9 mouse cellular contexts compared by ENCODE assay signal in genomic region chr7:80992063-80992462, GRCm38 (mm10). TPM values are rescaled to one million over a fixed set of nuclear protein-coding genes. Genes with fewer than 3 reads are reported as not detected.
A peak's percentile ranks its signal among the peaks of the same experiment; 100 is the strongest.
DNase-seq lines count a peak whose midpoint lies in the region; ATAC-seq and TF ChIP-seq lines count a peak whose summit lies in the region.
"Had no signal": no experiment of that assay in that cellular context is flagged by ENCODE, and none has a peak within 500 bp of the region (broad histone marks: within the 10 kb centered on the region; RNA-seq: fewer than 3 reads in every experiment).

No protein-coding gene starts in this region.

- peaks cover 0 to 48% of the 10 kb centered on the region in 2 experiments; a peak in 2 of 4 replicates for H3K36me3 ChIP-seq in MEL (ENCODE audit: control insufficient read depth in 1 of 2, insufficient read depth in 2 of 2, low read length in 2 of 2)
- H3K36me3 ChIP-seq in hindbrain, embryonic 11.5 days (ENCODE audit: control insufficient read depth, insufficient read depth, low read length), result no peaks in the 10 kb centered on the region
- H3K36me3 ChIP-seq in midbrain, embryonic 11.5 days (ENCODE audit: control insufficient read depth, insufficient read depth, low read length), result no peaks in the 10 kb centered on the region

- H3K27ac ChIP-seq in gastrocnemius, adult 2 months, result peak overlapping the region; percentile 97
- H3K27ac ChIP-seq in MEL (ENCODE audit: control insufficient read depth, low read depth, low read length), result no peak overlapping the region
- H3K27ac ChIP-seq in hindbrain, embryonic 11.5 days (ENCODE audit: low read depth, low read length), result no peak overlapping the region
- no peak overlapping the region for H3K27ac ChIP-seq in midbrain, embryonic 11.5 days (ENCODE audit: low read depth, low read length)

- no peak for TF ChIP-seq RAD21 in MEL (IDR thresholded peaks at IDR 0.05; ENCODE audit: low read depth, low read length)

- 82% methylated on average over 6 of the region's 6 CpGs for WGBS in hindbrain, embryonic 11.5 days
- WGBS in midbrain, embryonic 11.5 days, result 83% methylated on average over 6 of the region's 6 CpGs

- ATAC-seq in hindbrain, embryonic 11.5 days (ENCODE audit: low FRiP score), result no peak
- no peak for ATAC-seq in midbrain, embryonic 11.5 days (ENCODE audit: low FRiP score)

- TF ChIP-seq POLR2A in MEL (IDR thresholded peaks at IDR 0.05; ENCODE audit: control insufficient read depth in 1 of 2, insufficient read depth in 1 of 2, low read depth in 1 of 2, low read length in 2 of 2, poor library complexity in 1 of 2), result no peak

- peak overlapping the region; percentile 97 for H3K4me3 ChIP-seq in gastrocnemius, adult 2 months
- H3K4me3 ChIP-seq in MEL (ENCODE audit: control insufficient read depth in 1 of 2, insufficient read depth in 1 of 2, low read depth in 2 of 2, low read length in 2 of 2), result peak overlapping the region; percentile 76 to 97
- H3K4me3 ChIP-seq in hindbrain, embryonic 11.5 days (ENCODE audit: low read depth, low read length), result peak overlapping the region; percentile 83; the same call in 1 of the 2 replicates
- peak overlapping the region; percentile 88 for H3K4me3 ChIP-seq in midbrain, embryonic 11.5 days (ENCODE audit: low read depth, low read length)

- intact Hi-C loops in gastrocnemius, adult 2 months (cut with DNase I), result loop anchor here (2.0 to 5.0 kb wide), 2 partner anchors 65 to 91 kb away; partner anchors contain the start of genes Alpk3 and Wdr73
- intact Hi-C loops in gastrocnemius, postnatal 14 days (cut with DNase I; ENCODE audit: low total_unique reads), result no loop called here

- H3K4me2 ChIP-seq in hindbrain, embryonic 11.5 days (replicated peaks; ENCODE audit: low read depth, low read length), result peak overlapping the region; percentile 91
- peak overlapping the region; percentile 83 for H3K4me2 ChIP-seq in midbrain, embryonic 11.5 days

- H3K4me1 ChIP-seq in MEL (ENCODE audit: control insufficient read depth in 1 of 2, insufficient read depth in 2 of 2, low read length in 2 of 2), result peaks cover 25 to 34% of the 10 kb centered on the region in 2 experiments
- H3K4me1 ChIP-seq in hindbrain, embryonic 11.5 days (replicated peaks; ENCODE audit: control insufficient read depth, insufficient read depth, low read length), result peaks cover 2% of the 10 kb centered on the region
- peaks cover 12% of the 10 kb centered on the region for H3K4me1 ChIP-seq in midbrain, embryonic 11.5 days (ENCODE audit: control insufficient read depth, insufficient read depth, low read length)

- TF ChIP-seq EP300 in MEL (IDR thresholded peaks at IDR 0.05; ENCODE audit: low read depth in 1 of 2, low read length in 2 of 2), result no peak

- H3K79me2 ChIP-seq in MEL (ENCODE audit: control insufficient read depth, insufficient read depth, low read length, poor library complexity), result peaks cover 41% of the 10 kb centered on the region

- no peaks in the 10 kb centered on the region for H3K9me3 ChIP-seq in MEL (replicated peaks; ENCODE audit: insufficient read depth, low read length)
- H3K9me3 ChIP-seq in hindbrain, embryonic 11.5 days (ENCODE audit: control insufficient read depth, low read length), result no peaks in the 10 kb centered on the region
- H3K9me3 ChIP-seq in midbrain, embryonic 11.5 days (ENCODE audit: control insufficient read depth, low read length), result no peaks in the 10 kb centered on the region

- no peak for DNase-seq in gastrocnemius, adult 2 months
- DNase-seq in gastrocnemius, postnatal 14 days, result no peak
- peak; percentile 24 for DNase-seq in MEL (ENCODE audit: low read depth, low spot score)
- no peak for DNase-seq in hindbrain, embryonic 11.5 days (ENCODE audit: low spot score)
- no peak for DNase-seq in midbrain, embryonic 11.5 days (ENCODE audit: low spot score, missing footprints)
- no peak for DNase-seq in adrenal gland, postnatal 14 days
- no peak for DNase-seq in cerebellum, postnatal 25 days
- no peak for DNase-seq in ovary, adult 18-20 months (ENCODE audit: low spot score)
- DNase-seq: lung, adult 2 months had no signal

- H3K9ac ChIP-seq in MEL (ENCODE audit: control insufficient read depth, low read depth, low read length, poor library complexity, severe bottlenecking), result peak overlapping the region; percentile 98
- no peak overlapping the region for H3K9ac ChIP-seq in hindbrain, embryonic 11.5 days (ENCODE audit: low read depth, low read length)
- peak overlapping the region; percentile 80 for H3K9ac ChIP-seq in midbrain, embryonic 11.5 days (ENCODE audit: low read length)

- TF ChIP-seq CTCF in gastrocnemius, adult 2 months (IDR thresholded peaks at IDR 0.05), result no peak
- TF ChIP-seq CTCF in MEL (IDR thresholded peaks at IDR 0.05 in 2 of 3, conservative IDR thresholded peaks at IDR 0.05 in 1 of 3; ENCODE audit: control insufficient read depth in 1 of 3, insufficient read depth in 1 of 3, low read depth in 2 of 3, low read length in 3 of 3, poor library complexity in 1 of 3, severe bottlenecking in 1 of 3), result no peak

- no peaks in the 10 kb centered on the region for H3K27me3 ChIP-seq in MEL (ENCODE audit: control insufficient read depth in 1 of 2, insufficient read depth in 2 of 2, low read length in 2 of 2)
- no peaks in the 10 kb centered on the region for H3K27me3 ChIP-seq in hindbrain, embryonic 11.5 days (ENCODE audit: control insufficient read depth, insufficient read depth, low read length)
- H3K27me3 ChIP-seq in midbrain, embryonic 11.5 days (ENCODE audit: control insufficient read depth, insufficient read depth, low read length), result no peaks in the 10 kb centered on the region

TF ChIP-seq in MEL, 35 proteins besides CTCF, POLR2A, EP300 and RAD21:
- TF ChIP-seq SMC3 (IDR thresholded peaks at IDR 0.05; ENCODE audit: low read depth, low read length) (no peak), NRF1 (IDR thresholded peaks at IDR 0.05; ENCODE audit: insufficient read depth, low read depth, low read length, poor library complexity, severe bottlenecking) (no peak), ZMIZ1 (IDR thresholded peaks at IDR 0.05; ENCODE audit: low read depth, low read length) (no peak), TCF12 (IDR thresholded peaks at IDR 0.05; ENCODE audit: low read depth, low read length) (no peak), JUND (IDR thresholded peaks at IDR 0.05; ENCODE audit: low read depth, low read length) (no peak), CHD1 (IDR thresholded peaks at IDR 0.05; ENCODE audit: low read depth, low read length) (no peak), MAZ (IDR thresholded peaks at IDR 0.05; ENCODE audit: low read depth, low read length) (no peak), ETS1 (IDR thresholded peaks at IDR 0.05; ENCODE audit: low read depth, low read length) (no peak), UBTF (IDR thresholded peaks at IDR 0.05; ENCODE audit: borderline replicate concordance, insufficient read depth, low read depth, low read length) (no peak), MYC (IDR thresholded peaks at IDR 0.05; ENCODE audit: low read depth, low read length) (no peak), USF1 (IDR thresholded peaks at IDR 0.05; ENCODE audit: low read depth, low read length) (no peak)
TF ChIP-seq in MEL: peak in this region for 0.

RNA-seq across cellular contexts. Expression of gene Zfp592, which starts 1.4 kb away (rescaled TPM):
- 10 to 100 TPM; 11.6 to 20.1 TPM for total RNA-seq in gastrocnemius, adult 2 months (2021)
- 10 to 100 TPM; 11.5 to 13.7 TPM for total RNA-seq in gastrocnemius, postnatal 14 days (2021)
- 12.9 and 14.7 TPM in 2 replicates for total RNA-seq in MEL (2012; rRNA removed)
- 10 to 100 TPM in 1 of 2 experiments, not detected in 1; 33.0 TPM for polyA plus RNA-seq in MEL (2012; ENCODE audit: insufficient read depth in 1 of 2, insufficient read length in 2 of 2, low read depth in 1 of 2, low replicate concordance in 2 of 2, missing spikeins in 1 of 2)
- polyA plus RNA-seq in hindbrain, embryonic 11.5 days (2014; fragmentation: Nextera tagmentation; extraction: Ambion mirVana), result 11.4 and 12.2 TPM in 2 replicates
- 11.3 and 13.6 TPM in 2 replicates for polyA plus RNA-seq in midbrain, embryonic 11.5 days (2014; fragmentation: Nextera tagmentation; extraction: Ambion mirVana)
- 32.5 and 35.7 TPM in 2 replicates for total RNA-seq in adrenal gland, postnatal 14 days (2021)

RNA-seq across cellular contexts. Expression of gene Sec11a, which starts 44.5 kb away (rescaled TPM):
- 10 to 100 TPM; 21.4 to 31.5 TPM for total RNA-seq in gastrocnemius, adult 2 months (2021)
- total RNA-seq in gastrocnemius, postnatal 14 days (2021), result 10 to 100 TPM; 30.9 to 37.2 TPM
- 132 and 144 TPM in 2 replicates for total RNA-seq in MEL (2012; rRNA removed)
- 100 to 1,000 TPM in 1 of 2 experiments, not detected in 1; 114 TPM for polyA plus RNA-seq in MEL (2012; ENCODE audit: insufficient read depth in 1 of 2, insufficient read length in 2 of 2, low read depth in 1 of 2, low replicate concordance in 2 of 2, missing spikeins in 1 of 2)
- polyA plus RNA-seq in hindbrain, embryonic 11.5 days (2014; fragmentation: Nextera tagmentation; extraction: Ambion mirVana), result 212 and 221 TPM in 2 replicates
- 204 TPM in 2 replicates for polyA plus RNA-seq in midbrain, embryonic 11.5 days (2014; fragmentation: Nextera tagmentation; extraction: Ambion mirVana)
- 105 and 124 TPM in 2 replicates for total RNA-seq in adrenal gland, postnatal 14 days (2021)
